Mouse (Mus musculus) layer of hippocampus, adult 9-10 months (tissue): Measurements from ENCODE around the gene 2010003K11Rik.
A peak's percentile ranks its signal among the peaks of the same experiment; 100 is the strongest.

Experiments
- DNase-seq: peaks from one replicate; pipeline ENCODE4 v3.0.0; 2022; ENCODE audit warnings: low spot score

The 2010003K11Rik gene

GRCm38 (mm10) chr19:4497263-4497973, 965 bp downstream of the 2010003K11Rik start:
- peak; percentile 67 for DNase-seq

- DNase-seq, result no peak
Observed at GRCm38 (mm10) chr19:4496535-4497262, 1.7 kb downstream of the 2010003K11Rik start.

- DNase-seq, result no peak
Observed at GRCm38 (mm10) chr19:4495814-4496213, 2.6 kb downstream of the 2010003K11Rik start.

GRCm38 (mm10) chr19:4494707-4495106, 3.7 kb downstream of the 2010003K11Rik start:
- DNase-seq, result no peak

- DNase-seq, result no peak
Observed at GRCm38 (mm10) chr19:4492526-4493296, 5.7 kb downstream of the 2010003K11Rik start.

GRCm38 (mm10) chr19:4491080-4491695, 7.2 kb downstream of the 2010003K11Rik start:
- DNase-seq, result no peak

- no peak for DNase-seq
Observed at GRCm38 (mm10) chr19:4487877-4488276, 10.5 kb downstream of the 2010003K11Rik start.

- no peak for DNase-seq
Observed at GRCm38 (mm10) chr19:4485006-4485405, 13.4 kb downstream of the 2010003K11Rik start.

GRCm38 (mm10) chr19:4482111-4482859, 16.1 kb downstream of the 2010003K11Rik start:
- no peak for DNase-seq

- DNase-seq, result no peak
Observed at GRCm38 (mm10) chr19:4481326-4481725, 17.1 kb downstream of the 2010003K11Rik start.

- DNase-seq, result no peak
Observed at GRCm38 (mm10) chr19:4480041-4480440, 18.3 kb downstream of the 2010003K11Rik start.

GRCm38 (mm10) chr19:4478190-4478516, 20.2 kb downstream of the 2010003K11Rik start:
- DNase-seq, result no peak

- no peak for DNase-seq
Observed at GRCm38 (mm10) chr19:4477345-4478189, 20.8 kb downstream of the 2010003K11Rik start, which contains the start of gene Syt12. TSS of gene Syt12 (minus strand) at chr19:4477447.

GRCm38 (mm10) chr19:4476601-4477257, 21.7 kb downstream of the 2010003K11Rik start:
- DNase-seq, result no peak

- no peak for DNase-seq
Observed at GRCm38 (mm10) chr19:4475224-4475925, 23.0 kb downstream of the 2010003K11Rik start.

- no peak for DNase-seq
Observed at GRCm38 (mm10) chr19:4474739-4475138, 23.6 kb downstream of the 2010003K11Rik start.

- DNase-seq, result no peak
Observed at GRCm38 (mm10) chr19:4473549-4473948, 24.8 kb downstream of the 2010003K11Rik start.

- no peak for DNase-seq
Observed at GRCm38 (mm10) chr19:4468363-4468762, 30.0 kb downstream of the 2010003K11Rik start.

- no peak for DNase-seq
Observed at GRCm38 (mm10) chr19:4464666-4465065, 33.7 kb downstream of the 2010003K11Rik start.
